Mouse (Mus musculus): ENCODE data around the gene Ppm1h. TPM values are rescaled to one million over a fixed set of nuclear protein-coding genes. Genes with fewer than 3 reads are reported as not detected.

The Ppm1h gene
- polyA plus RNA-seq, 1 experiment from 2014 or later, result 33.5 TPM

DNA sequence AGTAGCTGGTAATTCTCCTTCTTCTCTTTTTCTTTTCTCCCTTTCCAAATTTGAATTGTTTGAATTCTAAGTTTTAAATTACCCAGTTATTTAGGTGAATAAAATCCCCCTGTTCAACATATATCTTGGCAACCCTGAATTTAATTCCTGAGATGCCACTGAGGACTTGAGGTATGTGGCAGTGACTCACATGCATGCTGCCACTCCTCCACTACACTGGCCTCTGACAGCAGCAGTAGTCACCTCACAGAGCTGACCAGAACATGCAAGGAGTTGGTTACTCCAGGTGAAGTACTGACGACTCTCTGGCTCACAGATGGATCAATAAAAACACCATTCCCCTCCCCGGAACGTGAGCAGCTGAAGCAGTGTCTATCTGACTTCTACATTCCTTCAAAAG is 98.9 kb downstream of the Ppm1h start:
- H3K4me1 ChIP-seq (replicated peaks; ENCODE audit: insufficient read depth, low read length), result peaks cover 3% of the 10 kb centered on the region
- H3K27me3 ChIP-seq (ENCODE audit: insufficient read depth, low read length), result no peaks in the 10 kb centered on the region
- H3K36me3 ChIP-seq (ENCODE audit: insufficient read depth, low read length), result no peaks in the 10 kb centered on the region
- H3K9me3 ChIP-seq (replicated peaks; ENCODE audit: low read length), result no peaks in the 10 kb centered on the region
- DNase-seq (ENCODE audit: low spot score), result no peak
- no peak overlapping the region for H3K27ac ChIP-seq
- no peak overlapping the region for H3K9ac ChIP-seq (ENCODE audit: low read depth, low read length)
- H3K4me2 ChIP-seq (ENCODE audit: low read length), result no peak overlapping the region
- TF ChIP-seq CTCF (IDR thresholded peaks at IDR 0.05; ENCODE audit: low read depth), result no peak
- 53% methylated on average over 3 of the region's 3 CpGs for WGBS
- H3K4me3 ChIP-seq (replicated peaks; ENCODE audit: low read depth, low read length), result no peak overlapping the region
- no peak for ATAC-seq (replicated peaks; ENCODE audit: low FRiP score, low read depth)

DNA sequence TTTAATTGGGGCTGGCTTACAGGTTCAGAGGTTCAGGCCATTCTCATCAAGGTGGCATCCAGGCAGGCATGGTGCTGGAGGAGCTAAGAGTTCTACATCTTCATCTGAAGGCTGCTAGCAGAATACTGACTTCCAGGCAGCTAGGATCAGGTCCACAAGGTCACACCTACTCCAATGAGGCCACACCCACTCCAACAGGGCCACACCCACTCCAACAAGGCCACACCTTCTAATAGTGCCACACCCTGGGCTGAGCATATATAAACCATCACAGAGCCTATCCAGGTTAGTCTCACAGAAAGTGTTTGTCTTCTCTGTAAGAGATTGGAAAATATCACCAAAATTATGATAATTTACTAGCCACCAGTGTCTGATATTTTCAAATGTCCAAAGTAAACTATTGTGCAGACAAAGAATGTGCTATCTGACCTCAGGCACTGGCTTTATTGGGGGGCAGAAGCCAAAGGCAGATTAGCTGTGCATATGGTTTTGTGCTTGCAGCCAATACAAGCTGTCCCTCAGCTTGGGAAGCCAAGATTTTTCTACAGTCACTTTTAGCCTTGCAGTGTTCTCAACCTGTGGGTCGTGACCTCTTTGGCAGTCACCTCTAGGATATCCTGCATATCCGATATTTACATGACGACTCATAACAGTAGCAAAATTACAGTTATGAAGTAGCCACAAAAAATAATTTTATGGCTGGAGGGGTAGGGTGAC is 99.5 kb downstream of the Ppm1h start:
- 68% methylated on average over 3 of the region's 3 CpGs for WGBS
- peaks cover 3% of the 10 kb centered on the region for H3K4me1 ChIP-seq (replicated peaks; ENCODE audit: insufficient read depth, low read length)

DNA sequence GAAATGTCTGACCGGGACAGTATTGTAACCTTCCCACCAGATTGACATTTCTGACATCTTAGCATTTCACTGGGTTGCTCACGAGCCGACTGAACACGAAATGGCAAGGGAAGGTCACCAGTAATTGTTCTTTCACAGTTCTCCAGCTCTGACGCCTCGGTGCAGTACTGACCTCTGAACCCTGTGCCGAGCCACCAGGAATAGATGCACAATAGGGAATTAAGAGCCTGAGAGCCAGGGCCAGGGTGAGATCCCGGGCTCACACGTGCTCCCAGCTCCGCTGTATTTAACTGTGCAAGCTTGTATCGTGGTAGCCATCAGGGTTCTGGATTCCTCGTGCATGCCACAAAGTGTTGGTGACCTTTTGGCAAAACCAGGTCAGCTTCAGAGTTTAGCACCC is 100.8 kb downstream of the Ppm1h start:
- DNase-seq (ENCODE audit: low spot score), result no peak
- H3K27ac ChIP-seq, result 0 out of 2 replicates have a peak overlapping the region, but pooled peaks have one; percentile 1
- no peak for TF ChIP-seq CTCF (IDR thresholded peaks at IDR 0.05; ENCODE audit: low read depth)

More for the DNA sequence above, 99.5 kb downstream of the Ppm1h start:
- H3K36me3 ChIP-seq (ENCODE audit: insufficient read depth, low read length), result no peaks in the 10 kb centered on the region
- H3K27ac ChIP-seq, result no peak overlapping the region
- H3K4me2 ChIP-seq (ENCODE audit: low read length), result no peak overlapping the region
- TF ChIP-seq CTCF (IDR thresholded peaks at IDR 0.05; ENCODE audit: low read depth), result no peak
- no peak overlapping the region for H3K9ac ChIP-seq (ENCODE audit: low read depth, low read length)
- H3K4me3 ChIP-seq (replicated peaks; ENCODE audit: low read depth, low read length), result no peak overlapping the region
- H3K27me3 ChIP-seq (ENCODE audit: insufficient read depth, low read length), result no peaks in the 10 kb centered on the region
- H3K9me3 ChIP-seq (replicated peaks; ENCODE audit: low read length), result no peaks in the 10 kb centered on the region
- DNase-seq (ENCODE audit: low spot score) (no peak), ATAC-seq (replicated peaks; ENCODE audit: low FRiP score, low read depth) (no peak)

DNA sequence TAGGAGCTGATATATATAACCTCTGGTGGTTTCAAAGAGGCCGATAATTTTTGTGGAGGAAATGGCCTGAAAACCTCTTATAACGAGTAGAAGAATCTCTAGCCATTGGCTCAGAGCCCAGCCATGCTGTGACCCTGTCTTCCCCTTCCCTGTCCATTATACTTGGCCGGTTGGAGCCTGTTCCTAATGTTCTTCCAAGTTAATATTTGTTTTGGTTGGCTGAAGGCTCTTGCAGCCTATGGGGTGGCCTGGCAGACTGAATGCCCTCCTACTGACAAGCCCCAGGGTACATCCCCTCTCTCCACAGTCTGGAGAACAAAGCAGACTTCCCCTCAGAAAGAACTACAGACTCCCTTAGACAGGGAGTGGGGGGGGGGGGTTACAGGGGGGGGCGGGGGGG is 104.2 kb downstream of the Ppm1h start:
- Histone ChIP-seq H3K4me1 (replicated peaks; ENCODE audit: insufficient read depth, low read length) (peaks cover 7% of the 10 kb centered on the region), H3K36me3 (ENCODE audit: insufficient read depth, low read length) (no peaks in the 10 kb centered on the region), H3K9ac (ENCODE audit: low read depth, low read length) (no peak overlapping the region), H3K27ac (peak overlapping the region; percentile 31; the same call in 1 of the 2 replicates), H3K27me3 (ENCODE audit: insufficient read depth, low read length) (no peaks in the 10 kb centered on the region), H3K4me2 (ENCODE audit: low read length) (no peak overlapping the region), H3K4me3 (replicated peaks; ENCODE audit: low read depth, low read length) (no peak overlapping the region), H3K9me3 (replicated peaks; ENCODE audit: low read length) (no peaks in the 10 kb centered on the region)
- no peak for TF ChIP-seq CTCF (IDR thresholded peaks at IDR 0.05; ENCODE audit: low read depth)
- 17% methylated on average over 4 of the region's 4 CpGs for WGBS
- DNase-seq (ENCODE audit: low spot score) (peak; percentile 96), ATAC-seq (replicated peaks; ENCODE audit: low FRiP score, low read depth) (peak; percentile 95)

More for the DNA sequence above, 100.8 kb downstream of the Ppm1h start:
- no peak overlapping the region for H3K4me3 ChIP-seq (replicated peaks; ENCODE audit: low read depth, low read length)
- no peak overlapping the region for H3K9ac ChIP-seq (ENCODE audit: low read depth, low read length)
- no peak for ATAC-seq (replicated peaks; ENCODE audit: low FRiP score, low read depth)
- H3K36me3 ChIP-seq (ENCODE audit: insufficient read depth, low read length), result no peaks in the 10 kb centered on the region
- 30% methylated on average over 12 of the region's 12 CpGs for WGBS
- no peaks in the 10 kb centered on the region for H3K27me3 ChIP-seq (ENCODE audit: insufficient read depth, low read length)
- H3K4me2 ChIP-seq (ENCODE audit: low read length), result no peak overlapping the region
- no peaks in the 10 kb centered on the region for H3K9me3 ChIP-seq (replicated peaks; ENCODE audit: low read length)
- H3K4me1 ChIP-seq (replicated peaks; ENCODE audit: insufficient read depth, low read length), result peaks cover 7% of the 10 kb centered on the region

DNA sequence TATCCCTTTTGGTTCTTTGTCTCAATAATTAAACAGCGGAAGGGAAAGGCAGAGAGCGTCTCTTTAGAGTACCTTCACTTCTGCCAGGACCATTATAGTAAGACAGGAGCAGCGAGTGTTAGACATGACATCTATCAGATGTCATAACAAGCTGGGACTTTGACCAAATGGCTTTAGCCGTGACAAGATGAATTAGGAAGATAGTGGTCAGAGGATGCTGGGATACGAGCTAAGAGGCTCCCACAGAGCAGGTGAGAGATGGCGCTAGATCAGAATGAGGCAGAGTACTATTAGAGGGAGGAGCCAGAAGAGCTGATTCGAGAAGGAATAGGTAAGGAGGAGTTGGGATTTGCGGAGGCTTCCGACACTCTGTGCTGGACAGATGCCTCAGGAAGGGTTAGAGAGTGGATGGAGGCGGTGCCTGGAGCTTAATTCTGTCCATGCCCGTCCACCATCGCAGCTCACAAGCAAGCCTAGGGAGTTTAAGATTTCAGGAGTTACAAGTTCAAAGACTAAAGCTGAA is 111.1 kb downstream of the Ppm1h start:
- no peak overlapping the region for H3K4me3 ChIP-seq (replicated peaks; ENCODE audit: low read depth, low read length)
- H3K9ac ChIP-seq (ENCODE audit: low read depth, low read length), result no peak overlapping the region
- no peak for ATAC-seq (replicated peaks; ENCODE audit: low FRiP score, low read depth)
- no peak for DNase-seq (ENCODE audit: low spot score)
- 55% methylated on average over 12 of the region's 12 CpGs for WGBS
- no peaks in the 10 kb centered on the region for H3K36me3 ChIP-seq (ENCODE audit: insufficient read depth, low read length)
- H3K27me3 ChIP-seq (ENCODE audit: insufficient read depth, low read length), result no peaks in the 10 kb centered on the region
- no peaks in the 10 kb centered on the region for H3K9me3 ChIP-seq (replicated peaks; ENCODE audit: low read length)
- H3K4me2 ChIP-seq (ENCODE audit: low read length), result no peak overlapping the region
- TF ChIP-seq CTCF (IDR thresholded peaks at IDR 0.05; ENCODE audit: low read depth), result no peak
- H3K27ac ChIP-seq, result no peak overlapping the region
- H3K4me1 ChIP-seq (replicated peaks; ENCODE audit: insufficient read depth, low read length), result peaks cover 2% of the 10 kb centered on the region; the same call in 1 of the 2 replicates

DNA sequence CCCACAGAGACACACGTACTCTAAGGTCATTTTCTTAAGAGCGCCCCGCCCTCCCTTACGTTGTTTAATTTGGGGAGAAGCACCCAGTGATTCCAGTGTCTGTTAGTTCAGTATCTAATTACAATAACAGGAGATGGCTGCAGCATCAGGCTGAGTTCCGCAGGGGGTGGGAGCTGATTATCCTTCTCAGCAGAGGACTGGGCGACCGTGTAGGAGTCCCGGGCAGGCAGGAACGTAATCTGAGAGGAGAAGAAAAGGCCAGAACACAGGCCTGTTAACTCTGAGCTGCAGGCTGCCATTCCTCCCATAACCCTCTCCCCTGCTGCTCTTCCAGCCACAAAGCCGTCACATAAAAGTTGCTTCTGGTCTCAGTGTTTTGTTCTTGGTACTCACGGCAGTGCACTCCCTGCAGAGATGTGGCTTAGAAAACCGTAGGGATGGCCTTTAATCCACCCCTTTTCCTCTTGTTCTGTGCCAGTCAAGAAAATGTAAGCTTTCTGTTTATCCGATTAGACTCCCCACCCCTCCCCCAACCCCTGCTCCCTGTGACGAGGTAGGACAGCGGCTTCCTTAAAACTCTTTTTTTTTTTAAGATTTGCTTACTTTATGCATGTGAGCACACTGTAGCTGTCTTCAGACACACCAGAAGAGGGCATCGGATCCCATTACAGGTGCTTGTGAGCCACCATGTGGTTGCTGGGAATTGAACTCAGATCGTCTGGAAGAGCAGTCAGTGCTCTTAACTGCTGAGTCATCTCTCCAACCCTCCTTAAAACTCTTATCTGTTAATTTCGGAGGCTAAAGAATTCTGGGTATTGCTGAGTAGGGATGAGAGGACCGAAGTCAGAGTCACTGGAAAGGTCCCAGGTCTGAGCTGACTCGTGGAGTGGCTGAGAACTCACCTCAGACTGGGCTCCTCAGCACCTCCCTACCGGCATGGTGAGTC is 113.7 kb downstream of the Ppm1h start:
- Histone ChIP-seq H3K36me3 (ENCODE audit: insufficient read depth, low read length) (no peaks in the 10 kb centered on the region), H3K27me3 (ENCODE audit: insufficient read depth, low read length) (no peaks in the 10 kb centered on the region), H3K4me2 (ENCODE audit: low read length) (peak overlapping the region; percentile 46), H3K4me1 (replicated peaks; ENCODE audit: insufficient read depth, low read length) (peaks cover 2% of the 10 kb centered on the region; the same call in 1 of the 2 replicates), H3K9me3 (replicated peaks; ENCODE audit: low read length) (no peaks in the 10 kb centered on the region), H3K27ac (peak overlapping the region; percentile 64; the same call in 1 of the 2 replicates), H3K9ac (ENCODE audit: low read depth, low read length) (0 out of 2 replicates have a peak overlapping the region, but pooled peaks have one; percentile 40), H3K4me3 (replicated peaks; ENCODE audit: low read depth, low read length) (0 out of 2 replicates have a peak overlapping the region, but pooled peaks have one; percentile 5)
- WGBS, result 14% methylated on average over 21 of the region's 21 CpGs
- peak; percentile 36; the same call in 1 of the 2 replicates for TF ChIP-seq CTCF (IDR thresholded peaks at IDR 0.05; ENCODE audit: low read depth)
- peak; percentile 85 for DNase-seq (ENCODE audit: low spot score)
- ATAC-seq (replicated peaks; ENCODE audit: low FRiP score, low read depth), result peak; percentile 61
